Mouse (Mus musculus) T-helper 1 cell (primary cell): Measurements from ENCODE around the gene Cope.

Experiments used
- in situ Hi-C: fragments of 300-600 bp; cut with MboI, MseI; formaldehyde crosslinking; loops from one replicate; pipeline ENCODE4 v1.15.1; 2025; ENCODE audit warnings: high pct_unique_total_duplicates

Gene Cope

DNA sequence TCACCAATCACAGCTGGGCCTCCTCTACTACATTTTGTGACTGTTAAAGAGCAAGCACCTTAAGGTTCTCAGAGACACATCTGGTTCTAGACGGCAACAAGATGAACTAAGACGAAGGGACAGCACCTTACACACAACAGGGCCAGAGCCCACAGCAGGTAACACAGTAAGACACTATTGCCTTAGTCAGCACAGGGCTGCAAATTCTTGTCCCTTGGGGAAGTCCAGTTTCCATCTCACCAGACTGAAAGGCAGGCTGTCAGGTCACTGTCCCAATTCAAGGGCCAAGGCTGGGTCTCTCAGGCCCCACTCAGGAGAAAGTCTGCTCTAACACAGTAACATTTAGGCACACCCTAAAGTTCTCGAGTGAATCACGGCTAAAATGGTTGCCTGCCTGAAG is 45.1 kb downstream of the Cope start:
- in situ Hi-C loops, result no loop called here

DNA sequence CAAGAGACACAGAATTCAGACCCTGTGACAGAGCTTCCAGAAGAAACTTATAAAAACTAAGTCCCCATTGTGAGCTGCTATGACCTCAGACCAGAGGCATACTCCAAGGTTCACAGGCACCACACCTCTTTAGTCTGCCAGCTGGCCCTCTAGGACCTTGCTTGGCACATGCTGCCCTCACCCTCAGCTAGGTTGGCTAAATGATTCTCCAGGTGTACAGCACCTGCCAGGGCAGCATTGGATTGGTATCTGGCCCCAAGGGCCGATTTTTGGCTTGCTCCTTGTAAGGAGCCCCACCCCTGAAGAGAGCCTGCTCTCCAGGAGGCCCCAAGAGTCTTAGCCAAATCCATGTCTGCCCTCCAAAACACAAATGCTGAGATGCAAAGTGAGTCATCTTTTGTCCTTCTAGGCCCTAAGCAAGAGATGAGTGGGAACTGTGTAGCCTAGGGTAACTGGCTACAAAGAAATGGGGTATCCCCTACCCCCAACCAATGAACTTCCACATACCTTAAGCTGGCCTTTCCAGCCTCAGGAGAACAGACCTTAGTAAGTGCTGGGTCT is 45.6 kb downstream of the Cope start:
- in situ Hi-C loops, result no loop called here

DNA sequence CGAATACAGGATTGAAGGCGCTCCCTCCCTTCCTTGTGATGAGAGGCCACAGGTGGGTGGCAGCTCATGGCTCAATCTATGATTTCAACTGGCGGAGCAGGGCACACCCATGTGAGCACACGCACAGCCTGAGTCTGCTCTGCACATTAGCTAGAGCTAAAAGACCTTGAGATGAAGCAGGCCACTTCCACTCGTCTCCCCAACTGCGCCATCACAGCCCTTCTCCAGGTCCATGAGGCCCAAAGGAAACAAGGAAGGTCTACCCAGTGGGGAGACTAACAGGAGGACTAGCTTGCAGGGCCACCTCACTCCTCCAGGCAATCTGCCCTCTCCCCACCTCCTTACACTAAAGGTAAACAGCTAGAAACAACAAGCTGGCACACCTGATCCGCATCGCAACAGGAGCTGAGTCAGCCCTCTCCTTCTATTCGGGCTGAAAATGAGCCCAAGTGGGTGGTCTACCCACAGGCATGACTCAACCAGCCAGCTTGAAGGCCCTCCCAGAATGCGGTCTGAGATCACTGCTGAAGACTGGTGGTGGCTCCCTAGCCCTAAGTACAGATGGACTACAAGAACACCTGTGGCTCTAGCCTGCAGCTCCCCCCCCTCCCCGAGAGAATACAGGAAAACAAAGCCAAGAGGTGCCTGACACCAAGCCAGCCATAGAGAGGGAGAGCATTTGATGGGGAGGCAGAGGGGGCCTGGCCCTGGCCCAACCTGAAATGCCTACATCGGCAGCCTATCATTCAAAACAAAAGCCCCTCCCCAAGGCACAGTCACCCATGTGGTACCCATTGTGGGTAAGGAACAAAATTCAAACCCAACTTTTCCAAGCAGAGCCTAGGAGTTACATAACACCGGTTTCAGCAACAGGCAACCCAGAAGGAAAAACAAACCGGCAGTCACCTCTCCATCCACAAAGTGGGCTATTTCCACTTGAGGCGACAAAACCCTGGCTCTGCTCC is 49.0 kb downstream of the Cope start:
- in situ Hi-C loops, result no loop called here

DNA sequence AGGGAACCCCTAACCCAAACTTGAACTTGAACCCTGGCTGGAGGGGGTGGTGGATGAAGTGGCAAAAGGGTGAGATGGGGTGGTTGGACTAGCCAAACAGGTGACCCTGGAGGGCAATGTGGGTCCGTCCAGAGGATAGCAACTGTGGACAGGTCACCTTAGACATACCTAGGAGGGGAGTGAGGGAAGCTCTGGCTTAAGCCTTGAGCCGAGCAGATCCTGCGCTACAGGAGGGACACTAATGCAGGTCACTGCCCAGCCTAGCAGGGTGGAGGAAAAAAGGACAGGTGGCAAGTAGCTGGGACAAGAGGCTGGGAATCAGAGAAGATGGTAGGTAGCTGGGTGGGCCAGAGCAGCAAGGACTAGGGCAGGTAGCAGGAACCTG is 49.7 kb downstream of the Cope start:
- in situ Hi-C loops, result no loop called here

DNA sequence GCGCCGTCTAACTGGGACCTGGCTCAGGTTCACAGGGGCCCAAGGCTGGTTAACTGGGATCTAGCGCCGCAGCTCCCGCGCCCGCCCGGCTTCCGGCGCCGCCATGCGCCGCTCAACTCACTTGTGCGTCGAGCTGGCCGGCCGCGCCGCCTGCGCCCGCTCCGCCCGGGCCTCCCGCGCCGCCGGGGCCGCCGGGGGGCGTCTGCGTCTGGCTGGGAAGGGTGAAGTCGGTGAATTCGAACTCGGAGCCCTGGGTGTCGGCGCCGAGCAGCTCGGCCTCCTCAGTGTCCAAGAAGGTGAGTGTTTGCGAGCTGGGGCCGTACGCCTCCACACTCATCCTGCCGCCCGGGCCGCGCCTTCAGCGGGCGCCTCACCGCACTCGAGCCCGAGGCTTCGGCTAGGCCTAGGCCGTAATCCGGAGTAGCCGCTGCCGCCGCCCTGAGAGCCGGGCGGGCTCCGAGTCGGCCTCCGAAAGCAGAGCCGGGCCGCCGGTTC is 50.4 kb downstream of the Cope start:
- in situ Hi-C loops, result no loop called here

DNA sequence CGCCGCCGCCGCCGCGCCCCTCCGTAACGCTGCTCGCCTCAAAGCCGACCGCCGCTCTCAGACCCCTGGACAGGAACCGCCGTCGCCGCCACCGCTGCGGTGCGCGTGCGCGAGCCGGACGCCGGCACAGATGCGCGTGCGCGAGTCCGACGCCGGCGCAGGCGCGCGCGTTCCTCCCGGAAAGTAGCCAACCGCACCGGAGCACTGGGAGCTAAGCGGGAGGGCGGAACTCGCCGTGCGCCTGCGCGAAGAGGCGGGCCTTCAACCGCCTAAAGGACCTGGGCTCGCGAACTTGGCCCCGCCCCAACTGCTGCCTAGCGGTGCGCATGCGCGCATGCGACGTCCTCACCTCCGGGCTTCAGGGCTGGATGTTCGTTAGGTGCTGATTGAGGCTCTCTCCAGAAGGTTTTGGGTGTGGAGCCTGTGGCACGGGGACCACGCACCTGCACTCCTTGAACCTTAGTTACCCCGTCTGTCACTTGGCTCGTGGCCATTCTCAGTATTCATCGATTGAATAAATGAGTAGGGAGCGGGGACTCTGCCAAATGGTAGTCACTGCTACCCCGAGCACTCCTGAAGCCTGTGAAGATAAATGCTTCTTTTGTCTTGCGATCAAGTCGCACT is 51.0 kb downstream of the Cope start, which contains the start of gene Upf1:
Gene Upf1 (minus strand): TSS at position 85 of the 624 bp plus-strand sequence.
- in situ Hi-C loops, result no loop called here

DNA sequence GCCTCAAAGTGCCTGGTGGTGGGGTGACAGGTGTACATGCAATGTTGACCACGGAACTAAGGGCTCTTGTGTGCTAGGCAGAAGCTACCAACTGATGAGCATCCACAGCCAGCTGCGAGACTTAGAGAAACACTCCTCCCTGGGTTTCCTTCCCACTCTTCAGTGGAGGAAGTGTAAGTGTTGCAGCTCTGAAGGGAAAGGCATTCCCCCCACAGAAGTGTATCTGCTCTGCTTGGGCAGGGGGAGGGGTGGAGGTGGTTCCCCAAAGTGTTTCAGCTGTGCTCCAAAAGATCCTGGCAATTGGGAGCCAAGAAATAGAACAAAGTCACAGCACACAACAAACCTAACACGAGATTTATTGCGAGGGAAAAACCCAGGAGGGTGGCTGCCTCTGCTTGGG is 51.7 kb downstream of the Cope start:
- in situ Hi-C loops, result no loop called here

DNA sequence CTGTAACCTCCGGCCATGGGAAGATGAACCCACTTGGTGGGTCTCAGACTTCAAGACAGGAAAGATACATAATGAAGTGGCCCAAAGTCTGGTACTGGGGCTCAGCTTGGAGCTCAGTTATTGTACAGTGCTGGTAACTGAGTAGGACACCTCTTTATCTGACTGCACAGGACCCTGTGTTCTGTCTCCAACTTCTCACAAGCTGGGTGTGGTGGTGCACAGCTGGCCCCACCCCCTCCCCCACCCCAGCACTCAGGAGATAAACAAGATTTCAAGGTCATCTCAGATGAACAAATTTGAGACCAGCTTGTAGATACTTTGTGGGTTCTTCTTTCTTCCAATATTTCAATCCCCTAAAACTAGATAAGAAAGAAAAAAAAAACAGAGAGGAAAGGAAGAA is 53.8 kb downstream of the Cope start:
- in situ Hi-C loops, result no loop called here

DNA sequence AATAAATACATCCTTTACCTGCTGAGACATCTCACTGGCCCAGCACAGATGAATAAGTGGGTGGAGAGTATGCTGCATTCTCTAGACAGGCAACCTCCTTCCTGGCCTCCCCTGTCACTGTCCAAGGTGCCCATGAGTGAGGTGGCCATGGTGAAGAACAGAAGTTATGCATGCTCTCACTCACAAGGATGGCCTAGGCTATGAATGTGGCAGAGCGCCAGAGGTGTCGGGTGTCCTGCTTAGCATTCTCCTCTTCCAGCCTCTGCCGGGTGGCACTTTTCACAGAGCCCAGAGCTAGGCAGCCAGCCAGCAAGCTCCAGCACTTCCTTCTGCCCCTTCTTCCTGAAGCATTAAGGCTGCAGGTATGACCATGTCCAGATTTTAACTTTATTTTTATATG is 57.1 kb downstream of the Cope start:
- in situ Hi-C loops, result no loop called here

DNA sequence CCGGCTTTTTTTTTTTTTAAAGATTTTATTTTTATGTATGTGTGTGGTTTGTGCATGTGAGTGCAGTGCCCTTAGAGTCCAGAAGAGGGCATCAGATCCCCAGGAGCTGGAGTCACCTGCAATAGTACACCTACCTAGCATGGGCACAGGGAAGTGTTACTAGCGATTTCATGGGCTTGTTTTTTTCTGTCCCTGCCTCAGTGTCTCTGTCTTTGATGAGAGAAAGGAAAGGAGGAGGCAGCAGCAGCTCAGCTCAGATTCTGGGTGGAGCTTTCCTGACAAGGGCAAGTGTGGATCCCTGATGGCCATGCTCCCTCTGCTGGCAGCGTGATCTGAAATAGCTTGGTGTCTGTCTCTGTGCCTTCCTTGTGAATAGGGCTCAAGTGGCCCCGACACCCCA is 58.5 kb downstream of the Cope start:
- in situ Hi-C loops, result no loop called here

DNA sequence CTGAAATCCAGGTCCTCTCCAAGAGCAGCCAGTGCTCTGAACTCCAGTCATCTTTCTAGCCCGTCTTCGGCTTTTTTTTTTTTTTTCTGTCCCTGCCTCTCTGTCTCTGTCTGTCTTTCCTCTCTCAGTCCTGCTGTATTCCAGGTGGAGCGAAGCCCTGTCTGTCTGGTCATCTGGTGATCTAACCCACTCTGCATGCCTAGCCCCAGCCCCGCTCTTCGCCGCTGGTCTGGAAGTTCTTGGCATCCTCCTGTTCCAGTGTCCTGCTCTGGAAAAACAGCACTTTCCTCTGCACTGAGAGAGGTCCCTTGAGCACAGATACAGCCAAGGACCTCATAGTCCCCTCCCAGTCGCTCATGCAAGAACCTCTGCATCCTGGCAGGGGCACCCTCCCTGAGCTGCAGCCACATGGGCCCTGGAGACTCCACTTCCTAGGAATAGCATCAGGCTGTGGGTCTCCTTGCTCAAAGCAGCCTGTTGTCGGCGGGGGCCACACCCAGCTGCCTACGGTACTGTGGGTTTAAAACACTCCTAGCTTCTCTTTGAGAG is 59.2 kb downstream of the Cope start:
- in situ Hi-C loops, result no loop called here
